Mouse (Mus musculus) embryonic fibroblast, embryonic 13.5 days (primary cell): ENCODE data around the gene Prl8a9. TPM values are rescaled to one million over a fixed set of nuclear protein-coding genes. Genes with fewer than 3 reads are reported as not detected.

Experiments
- H3K27ac ChIP-seq: 2 replicates; pipeline ENCODE4 v1.5.1; 2012; ENCODE audit warnings: low read length, control low read depth, inconsistent platforms; ENCODE audit not compliant: insufficient read depth
- H3K4me1 ChIP-seq: 2 replicates; pipeline ENCODE4 v1.6.1; 2011; ENCODE audit warnings: low read length; ENCODE audit not compliant: control insufficient read depth, insufficient read depth
- H3K4me3 ChIP-seq: 2 replicates; pipeline ENCODE4 v1.5.1; 2011; ENCODE audit warnings: mild to moderate bottlenecking, control low read depth, low read length; ENCODE audit not compliant: insufficient read depth
- CTCF ChIP-seq: IDR thresholded peaks from 2 replicates; pipeline ENCODE4 v1.5.1; 2011; ENCODE audit warnings: mild to moderate bottlenecking, control low read depth, low read length, moderate library complexity, borderline replicate concordance; ENCODE audit not compliant: insufficient read depth
- POLR2A ChIP-seq: IDR thresholded peaks from 2 replicates; pipeline ENCODE4 v1.6.1; 2011; ENCODE audit warnings: low read depth, mild to moderate bottlenecking, control low read depth, low read length, moderate library complexity
- polyA plus RNA-seq: library from polyadenylated mRNA; stranded (reverse); fragments of >200 nt; gene quantifications from 2 replicates; pipeline ENCODE4 v1.2.4, GENCODE M21; 2011; ENCODE audit warnings: low read depth; ENCODE audit not compliant: missing spikeins, insufficient read length

Prl8a9 gene
- not detected in 2 replicates for polyA plus RNA-seq

DNA sequence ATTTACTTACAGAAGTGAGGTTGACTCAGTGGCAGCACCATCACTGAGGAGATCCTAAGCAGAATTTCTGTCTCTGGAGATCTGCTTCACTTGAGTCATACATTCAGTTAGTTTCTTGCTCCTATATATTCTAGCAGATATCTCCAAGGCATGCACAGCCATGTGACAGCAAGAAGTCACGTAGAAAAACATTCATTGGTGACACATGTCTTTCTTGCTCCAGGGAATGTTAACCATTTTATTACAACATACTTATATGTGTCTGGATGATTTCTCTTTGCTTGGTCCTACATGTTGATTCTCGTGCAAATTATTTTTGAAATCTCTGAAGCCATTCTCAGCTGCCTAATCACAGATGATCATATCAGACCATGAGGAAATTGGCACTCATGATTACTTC, at the start of gene Prl8a9:
Gene Prl8a9, minus strand, starts transcription at position 101 of the 400 bp plus-strand sequence.
- no peak for TF ChIP-seq POLR2A
- no peak for TF ChIP-seq CTCF
- Histone ChIP-seq H3K4me1 (no peaks in the 10 kb centered on the region), H3K27ac (no peak within 1 kb of the TSS), H3K4me3 (no peak within 1 kb of the TSS)

GRCm38 (mm10) chr13:27610482-27610881, 46.1 kb upstream of the Prl8a9 start, which contains the start of gene Prl7b1:
Gene Prl7b1, minus strand, starts transcription at chr13:27610582.
- H3K4me3 ChIP-seq = no peak within 1 kb of the TSS
- no peaks in the 10 kb centered on the region for H3K4me1 ChIP-seq
- TF ChIP-seq POLR2A (no peak), CTCF (no peak)
- no peak within 1 kb of the TSS for H3K27ac ChIP-seq

DNA sequence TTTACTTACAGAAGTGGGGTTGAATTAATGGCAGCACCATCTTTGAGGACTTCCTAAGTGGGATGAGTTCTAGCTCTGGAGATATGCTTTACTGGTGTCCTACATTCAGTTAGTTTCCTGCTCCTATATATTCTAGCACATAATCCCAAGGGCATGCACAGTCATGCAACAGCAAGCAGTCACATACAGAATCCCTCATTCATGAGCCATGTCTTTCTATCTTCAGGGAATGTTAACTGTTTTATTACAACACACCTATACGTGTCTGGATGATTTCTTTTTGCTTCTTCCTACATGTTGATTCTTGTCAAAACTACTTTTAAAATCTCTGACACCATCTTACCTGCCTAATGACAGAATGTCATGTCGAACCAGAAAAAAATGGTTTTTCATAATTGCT, 17.7 kb upstream of the Prl8a9 start, which contains the start of gene Prl8a1:
Gene Prl8a1, minus strand, starts transcription at position 101 of the 400 bp plus-strand sequence.
- Histone ChIP-seq H3K4me1 (no peaks in the 10 kb centered on the region), H3K4me3 (no peak within 1 kb of the TSS), H3K27ac (no peak within 1 kb of the TSS)
- TF ChIP-seq CTCF = no peak

DNA sequence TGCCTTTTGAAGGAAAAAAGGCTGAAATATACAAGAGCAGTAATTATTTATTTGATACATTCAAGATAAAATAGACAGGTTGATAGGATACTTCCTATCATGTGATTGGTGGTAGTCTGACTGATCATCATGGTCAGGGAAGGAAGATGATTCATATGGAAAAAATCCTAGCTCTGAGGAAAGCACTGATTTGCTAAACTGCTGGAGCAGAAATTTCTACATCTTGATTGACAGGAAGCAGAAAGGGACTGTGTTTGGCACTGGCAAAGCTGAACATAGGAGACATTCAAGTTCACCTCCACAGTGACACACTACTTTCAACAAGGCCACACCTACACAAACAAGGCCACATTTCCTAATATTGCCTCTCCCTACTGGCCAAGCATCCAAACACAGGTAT, 11.1 kb downstream of the Prl8a9 start:
- no peak for TF ChIP-seq CTCF
- Histone ChIP-seq H3K4me3 (no peak overlapping the region), H3K4me1 (peaks cover 3% of the 10 kb centered on the region), H3K27ac (no peak overlapping the region)

DNA sequence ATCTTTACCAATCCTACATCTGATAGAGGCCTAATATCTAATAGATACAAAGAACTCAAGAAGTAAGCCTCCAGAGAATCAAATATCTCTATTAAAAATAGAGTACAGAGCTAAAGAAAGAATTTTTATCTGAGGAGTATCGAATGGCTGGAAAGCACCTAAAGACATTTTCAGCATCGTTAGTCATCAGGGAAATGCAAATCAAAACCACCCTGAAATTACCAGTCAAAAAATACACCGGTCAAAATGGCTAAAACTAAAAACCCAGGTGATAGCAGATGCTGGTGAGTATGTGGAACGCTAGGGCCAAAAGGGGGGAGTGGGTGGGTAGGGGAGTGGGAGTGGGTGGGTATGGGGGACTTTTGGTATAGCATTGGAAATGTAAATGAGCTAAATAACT, 41.2 kb downstream of the Prl8a9 start:
- Histone ChIP-seq H3K4me3 (no peak overlapping the region), H3K4me1 (no peaks in the 10 kb centered on the region), H3K27ac (no peak overlapping the region)
- TF ChIP-seq CTCF (no peak), POLR2A (no peak)

DNA sequence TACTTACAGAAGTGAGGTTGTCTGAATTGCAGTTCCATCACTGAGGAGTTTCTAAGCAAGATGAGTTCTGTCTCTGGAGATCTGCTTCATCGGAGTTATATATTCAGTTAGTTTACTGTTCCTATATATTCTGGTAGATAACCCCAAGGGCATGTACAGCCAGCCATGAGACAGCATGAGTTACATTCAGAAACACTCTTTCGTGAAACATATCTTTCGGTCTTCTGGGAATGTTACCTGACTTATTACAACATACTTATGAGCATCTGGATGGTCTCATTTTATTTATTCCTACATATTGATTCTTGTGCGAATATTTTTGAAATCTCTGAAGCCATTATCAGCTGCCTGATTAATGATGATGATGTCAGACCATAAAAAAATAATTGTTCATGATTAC, 51.3 kb downstream of the Prl8a9 start, which contains the start of gene Prl8a8:
Gene Prl8a8, minus strand, starts transcription at position 101 of the 400 bp plus-strand sequence.
- Histone ChIP-seq H3K4me1 (no peaks in the 10 kb centered on the region), H3K4me3 (no peak within 1 kb of the TSS), H3K27ac (no peak within 1 kb of the TSS)
- TF ChIP-seq CTCF = no peak
- no peak for TF ChIP-seq POLR2A

Other genes starting within 250 kb of the Prl8a9 start
- gene Prl8a2, start 218.9 kb downstream of the Prl8a9 start, polyA plus RNA-seq = not detected in 2 replicates
- gene Prl2b1, start 173.8 kb downstream of the Prl8a9 start, polyA plus RNA-seq = not detected in 2 replicates
- gene Prl8a6, start 125.9 kb downstream of the Prl8a9 start, polyA plus RNA-seq = not detected in 2 replicates
- gene Prl8a8, start 51.4 kb downstream of the Prl8a9 start, polyA plus RNA-seq = not detected in 2 replicates
- gene Prl8a1, start 17.6 kb upstream of the Prl8a9 start, polyA plus RNA-seq = not detected in 2 replicates
- gene Prl7b1, start 46.0 kb upstream of the Prl8a9 start, polyA plus RNA-seq = not detected in 2 replicates
- not detected in 2 replicates for gene Prl7a1, start 77.9 kb upstream of the Prl8a9 start, polyA plus RNA-seq
- not detected in 2 replicates for gene Prl7a2, start 103.4 kb upstream of the Prl8a9 start, polyA plus RNA-seq
- gene Prl7d1, start 152.1 kb upstream of the Prl8a9 start, polyA plus RNA-seq = not detected in 2 replicates
- gene Prl7c1, start 216.2 kb upstream of the Prl8a9 start, polyA plus RNA-seq = not detected in 2 replicates
- gene Prl2a1, start 237.0 kb upstream of the Prl8a9 start, polyA plus RNA-seq = not detected in 2 replicates